8 mouse cellular contexts compared by ENCODE assay signal in the genomic region with DNA sequence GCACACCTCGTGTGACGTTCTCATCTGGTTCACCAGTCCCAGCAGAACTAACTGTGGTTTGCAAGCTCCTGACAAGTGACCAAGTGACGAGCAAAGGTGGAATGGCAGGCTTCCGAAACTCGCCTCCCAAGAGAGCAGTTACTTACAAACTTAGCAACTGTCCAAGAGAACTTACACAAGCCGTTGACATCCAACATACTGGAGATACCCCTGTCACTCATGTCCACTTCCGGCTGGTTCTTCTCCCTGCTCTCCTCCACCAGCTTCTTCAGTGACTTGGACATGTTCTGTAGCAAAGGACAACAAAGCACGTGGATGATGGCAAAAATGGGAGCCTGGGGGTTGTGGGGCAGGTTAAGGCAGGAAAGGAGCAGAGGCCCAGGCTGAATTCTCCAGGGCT. TPM values are rescaled to one million over a fixed set of nuclear protein-coding genes. Genes with fewer than 3 reads are reported as not detected.
A peak's percentile ranks its signal among the peaks of the same experiment; 100 is the strongest.
DNase-seq lines count a peak whose midpoint lies in the region; ATAC-seq and TF ChIP-seq lines count a peak whose summit lies in the region.

No protein-coding gene starts in this region.

- no peak for TF ChIP-seq CTCF in heart, postnatal 0 days (IDR thresholded peaks at IDR 0.05; ENCODE audit: low read depth)
- TF ChIP-seq CTCF in lung, postnatal 0 days (IDR thresholded peaks at IDR 0.05), result no peak
- no peak for TF ChIP-seq CTCF in stomach, postnatal 0 days (IDR thresholded peaks at IDR 0.05; ENCODE audit: low read depth)

- intact Hi-C loops in heart, postnatal 14 days (cut with DNase I), result loop anchor here (10.0 kb wide), 1 partner anchor 894 kb away; no protein-coding TSS in a partner anchor

- peak overlapping the region; percentile 77 for H3K27ac ChIP-seq in heart, postnatal 0 days (ENCODE audit: low read depth)
- no peak overlapping the region; the same call in 1 of the 2 replicates for H3K27ac ChIP-seq in forebrain, embryonic 16.5 days (ENCODE audit: low read length)
- peak overlapping the region; percentile 85 for H3K27ac ChIP-seq in lung, postnatal 0 days (ENCODE audit: low read length)
- H3K27ac ChIP-seq in stomach, postnatal 0 days (replicated peaks), result peak overlapping the region; percentile 69

- H3K36me3 ChIP-seq in heart, postnatal 0 days (replicated peaks; ENCODE audit: control insufficient read depth, insufficient read depth, low read length), result peaks cover 16% of the 10 kb centered on the region; the same call in 1 of the 2 replicates
- H3K36me3 ChIP-seq in forebrain, embryonic 16.5 days (ENCODE audit: control insufficient read depth, insufficient read depth), result no peaks in the 10 kb centered on the region
- no peaks in the 10 kb centered on the region for H3K36me3 ChIP-seq in lung, postnatal 0 days (ENCODE audit: insufficient read depth, low read length)
- H3K36me3 ChIP-seq in stomach, postnatal 0 days (ENCODE audit: control insufficient read depth, insufficient read depth, low read length), result no peaks in the 10 kb centered on the region

- peaks cover 24% of the 10 kb centered on the region; the same call in 1 of the 2 replicates for H3K4me1 ChIP-seq in heart, postnatal 0 days (ENCODE audit: control insufficient read depth, insufficient read depth)
- H3K4me1 ChIP-seq in forebrain, embryonic 16.5 days (replicated peaks; ENCODE audit: control insufficient read depth, insufficient read depth, low read length), result peaks cover 5% of the 10 kb centered on the region
- peaks cover 9% of the 10 kb centered on the region; the same call in 1 of the 2 replicates for H3K4me1 ChIP-seq in lung, postnatal 0 days (ENCODE audit: insufficient read depth, low read depth, low read length)
- no peaks in the 10 kb centered on the region for H3K4me1 ChIP-seq in stomach, postnatal 0 days (replicated peaks; ENCODE audit: control insufficient read depth, insufficient read depth)

- H3K27me3 ChIP-seq in heart, postnatal 0 days (ENCODE audit: control insufficient read depth, insufficient read depth, low read length), result no peaks in the 10 kb centered on the region
- no peaks in the 10 kb centered on the region for H3K27me3 ChIP-seq in forebrain, embryonic 16.5 days (replicated peaks; ENCODE audit: control insufficient read depth, insufficient read depth, low read length)
- H3K27me3 ChIP-seq in lung, postnatal 0 days (replicated peaks; ENCODE audit: insufficient read depth, low read length), result no peaks in the 10 kb centered on the region
- H3K27me3 ChIP-seq in stomach, postnatal 0 days (ENCODE audit: control insufficient read depth, insufficient read depth, low read length), result no peaks in the 10 kb centered on the region

- H3K9ac ChIP-seq in heart, postnatal 0 days (replicated peaks; ENCODE audit: low read depth, low read length), result peak overlapping the region; percentile 57
- peak overlapping the region; percentile 78 for H3K9ac ChIP-seq in forebrain, embryonic 16.5 days (replicated peaks; ENCODE audit: low read depth, low read length)
- peak overlapping the region; percentile 37 for H3K9ac ChIP-seq in lung, postnatal 0 days (replicated peaks; ENCODE audit: low read depth)
- H3K9ac ChIP-seq in stomach, postnatal 0 days (ENCODE audit: low read length), result peak overlapping the region; percentile 57

- DNase-seq in heart, postnatal 0 days (ENCODE audit: low spot score), result peak; percentile 24
- no peak for DNase-seq in heart, postnatal 14 days
- DNase-seq in NIH3T3 (ENCODE audit: low read depth), result peak; percentile 63
- DNase-seq in lung, postnatal 0 days (ENCODE audit: low spot score), result peak; percentile 70
- no peak for DNase-seq in stomach, postnatal 0 days (ENCODE audit: low spot score)
- no peak for DNase-seq in right cerebral cortex, postnatal 36 days (ENCODE audit: low spot score in 2 of 2)
- DNase-seq in thymus, postnatal 36 days, result no peak

- no peak; the same call in none of the 2 replicates for ATAC-seq in heart, postnatal 0 days (ENCODE audit: insufficient read depth, low read depth)
- ATAC-seq in forebrain, embryonic 16.5 days, result no peak
- peak; percentile 32 for ATAC-seq in lung, postnatal 0 days
- ATAC-seq in stomach, postnatal 0 days (ENCODE audit: low FRiP score, low TSS enrichment), result no peak; the same call in 1 of the 2 replicates

- peak overlapping the region; percentile 88 for H3K4me2 ChIP-seq in heart, postnatal 0 days (ENCODE audit: low read depth, low read length)
- peak overlapping the region; percentile 88 for H3K4me2 ChIP-seq in forebrain, embryonic 16.5 days (ENCODE audit: low read length)
- H3K4me2 ChIP-seq in lung, postnatal 0 days (replicated peaks; ENCODE audit: low read depth, low read length), result peak overlapping the region; percentile 64
- H3K4me2 ChIP-seq in stomach, postnatal 0 days (replicated peaks; ENCODE audit: low read depth), result peak overlapping the region; percentile 75

- peak overlapping the region; percentile 58 for H3K4me3 ChIP-seq in heart, postnatal 0 days (ENCODE audit: low read depth, low read length)
- peak overlapping the region; percentile 57 for H3K4me3 ChIP-seq in forebrain, embryonic 16.5 days (replicated peaks; ENCODE audit: low read length)
- H3K4me3 ChIP-seq in lung, postnatal 0 days (ENCODE audit: low read depth, low read length), result peak overlapping the region; percentile 53
- peak overlapping the region; percentile 61 for H3K4me3 ChIP-seq in stomach, postnatal 0 days (ENCODE audit: low read depth, low read length)

- TF ChIP-seq EP300 in heart, postnatal 0 days (IDR thresholded peaks at IDR 0.05; ENCODE audit: low read depth), result no peak
- 0 out of 2 replicates have a peak, but pooled peaks have one; percentile 12 for TF ChIP-seq EP300 in lung, postnatal 0 days (IDR thresholded peaks at IDR 0.05)
- no peak for TF ChIP-seq EP300 in stomach, postnatal 0 days (optimal IDR thresholded peaks at IDR 0.05)

- H3K9me3 ChIP-seq in heart, postnatal 0 days (replicated peaks; ENCODE audit: control insufficient read depth, low read length), result no peaks in the 10 kb centered on the region
- H3K9me3 ChIP-seq in forebrain, embryonic 16.5 days (ENCODE audit: control insufficient read depth, low read length), result no peaks in the 10 kb centered on the region
- H3K9me3 ChIP-seq in lung, postnatal 0 days (ENCODE audit: low read length), result no peaks in the 10 kb centered on the region
- no peaks in the 10 kb centered on the region for H3K9me3 ChIP-seq in stomach, postnatal 0 days (ENCODE audit: control insufficient read depth, low read length)

- 6% methylated on average over 8 of the region's 8 CpGs for WGBS in heart, postnatal 0 days
- WGBS in forebrain, embryonic 16.5 days, result 57% methylated on average over 8 of the region's 8 CpGs
- 17% methylated on average over 8 of the region's 8 CpGs for WGBS in lung, postnatal 0 days
- 19% methylated on average over 8 of the region's 8 CpGs for WGBS in stomach, postnatal 0 days

RNA-seq across cellular contexts. Expression of gene Rsu1, which starts 0.5 kb away (rescaled TPM):
- 175 and 202 TPM in 2 replicates for total RNA-seq in heart, postnatal 0 days (2014; rRNA removed; ENCODE audit: low replicate concordance)
- polyA plus RNA-seq in heart, postnatal 0 days (2015; fragmentation: Nextera tagmentation; extraction: Ambion mirVana), result 125 and 126 TPM in 2 replicates
- total RNA-seq in heart, postnatal 14 days (2021), result 10 to 100 TPM; 73.7 to 75.5 TPM
- polyA plus RNA-seq in forebrain, embryonic 16.5 days (2015; fragmentation: Nextera tagmentation; extraction: Ambion mirVana), result 54.4 and 61.2 TPM in 2 replicates
- 158 and 187 TPM in 2 replicates for polyA plus RNA-seq in lung, postnatal 0 days (2015; fragmentation: Nextera tagmentation; extraction: Ambion mirVana)
- 112 and 125 TPM in 2 replicates for polyA plus RNA-seq in stomach, postnatal 0 days (2015; fragmentation: Nextera tagmentation; extraction: Ambion mirVana)

Comparison
In these comparisons a context has a peak if more than half of its experiments do, and no peak if none do; other contexts are left out.
1. DNase-seq: peak in heart, postnatal 0 days (single experiment), NIH3T3 (single experiment) and lung, postnatal 0 days (single experiment); none in heart, postnatal 14 days (0 of 2), stomach, postnatal 0 days (single experiment), right cerebral cortex, postnatal 36 days (0 of 2) and thymus, postnatal 36 days (0 of 2).
2. Peak in every context shown above with its lines, with median percentiles within 50 percentile points of each other: H3K4me2 ChIP-seq, H3K4me3 ChIP-seq and H3K9ac ChIP-seq.